Mouse (Mus musculus): ENCODE results near the gene Arhgap18.

Arhgap18 gene

DNA sequence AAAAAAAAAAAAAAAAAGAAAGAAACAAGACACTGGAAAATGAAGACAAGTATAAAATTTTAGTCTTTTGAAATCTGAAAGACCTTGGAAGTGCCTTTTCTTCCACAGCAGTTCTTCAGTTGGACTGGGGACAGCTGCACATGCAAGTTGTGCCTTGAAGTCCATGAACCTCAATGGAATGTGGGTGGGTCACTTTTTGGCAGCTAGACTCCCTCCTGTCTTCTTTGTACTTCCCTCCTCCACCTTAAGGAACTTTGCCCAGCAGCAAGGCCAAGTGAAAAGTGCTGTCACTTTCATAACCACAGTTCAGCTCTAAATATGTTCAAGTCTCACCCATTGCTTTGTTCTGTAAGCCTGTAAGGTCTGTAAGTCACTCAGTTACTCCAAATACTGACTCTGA is 23.2 kb downstream of the Arhgap18 start:
- no peak for DNase-seq (ENCODE audit: inconsistent ontology term)

DNA sequence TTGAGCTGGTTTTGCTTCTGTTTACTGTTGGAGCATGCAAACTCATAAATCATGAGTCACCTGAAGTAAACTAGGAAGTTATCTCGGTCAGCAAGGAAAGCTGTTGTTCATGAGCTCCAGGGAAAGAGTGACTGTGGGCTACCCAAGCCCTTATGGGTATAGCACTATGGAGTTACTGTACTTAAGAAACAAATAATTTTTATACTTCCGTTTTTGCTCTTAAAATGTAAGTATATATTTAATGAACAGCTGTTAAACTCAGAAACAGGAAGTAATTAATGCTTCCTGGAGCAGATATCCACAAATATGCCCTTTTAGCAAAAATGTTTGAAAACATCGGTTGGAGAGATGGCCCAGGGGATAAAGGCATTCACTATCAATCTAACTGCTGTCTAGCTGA is 27.4 kb downstream of the Arhgap18 start:
- DNase-seq (ENCODE audit: inconsistent ontology term), result no peak

GRCm38 (mm10) chr10:26789680-26790079 is 36.5 kb downstream of the Arhgap18 start:
- DNase-seq (ENCODE audit: inconsistent ontology term), result no peak

DNA sequence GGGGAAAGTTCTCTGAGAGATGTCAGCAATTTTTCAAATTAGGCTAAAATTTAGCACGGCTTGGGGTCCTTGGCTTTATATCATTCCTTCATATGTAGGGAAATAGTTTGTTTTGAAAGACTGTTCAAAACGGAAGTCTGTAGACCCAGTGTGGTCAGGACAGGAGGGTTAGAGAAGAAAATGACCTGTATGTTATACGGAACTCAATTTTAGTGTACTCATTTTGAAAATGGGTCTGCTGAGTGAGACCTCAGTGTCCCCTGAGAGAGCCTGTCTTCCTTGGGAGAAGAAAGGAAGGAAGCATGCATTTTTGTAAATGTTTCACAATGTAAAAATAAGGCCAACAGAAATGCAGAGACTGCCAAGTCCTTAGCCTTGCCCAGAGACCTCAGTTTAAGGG is 38.6 kb downstream of the Arhgap18 start:
- DNase-seq (ENCODE audit: inconsistent ontology term), result no peak

DNA sequence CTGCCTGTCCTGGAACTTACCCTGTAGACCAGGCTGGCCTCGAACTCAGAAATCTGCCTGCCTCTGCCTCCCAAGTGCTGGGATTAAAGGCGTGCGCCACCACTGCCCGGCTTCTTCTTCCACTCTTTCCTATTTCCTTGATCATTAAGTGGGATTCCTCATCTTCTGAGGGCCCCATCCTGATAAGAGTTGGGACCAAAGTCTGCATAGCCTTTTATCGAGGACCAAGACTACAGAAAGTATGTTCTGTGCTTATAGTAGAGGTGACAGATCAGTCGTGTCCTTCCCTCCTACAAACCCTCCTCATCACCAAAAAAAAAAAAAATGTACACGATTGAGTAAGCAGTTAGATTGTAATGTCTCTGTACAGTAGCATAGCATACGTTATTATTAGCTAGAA is 39.8 kb downstream of the Arhgap18 start:
- DNase-seq (ENCODE audit: inconsistent ontology term), result no peak

DNA sequence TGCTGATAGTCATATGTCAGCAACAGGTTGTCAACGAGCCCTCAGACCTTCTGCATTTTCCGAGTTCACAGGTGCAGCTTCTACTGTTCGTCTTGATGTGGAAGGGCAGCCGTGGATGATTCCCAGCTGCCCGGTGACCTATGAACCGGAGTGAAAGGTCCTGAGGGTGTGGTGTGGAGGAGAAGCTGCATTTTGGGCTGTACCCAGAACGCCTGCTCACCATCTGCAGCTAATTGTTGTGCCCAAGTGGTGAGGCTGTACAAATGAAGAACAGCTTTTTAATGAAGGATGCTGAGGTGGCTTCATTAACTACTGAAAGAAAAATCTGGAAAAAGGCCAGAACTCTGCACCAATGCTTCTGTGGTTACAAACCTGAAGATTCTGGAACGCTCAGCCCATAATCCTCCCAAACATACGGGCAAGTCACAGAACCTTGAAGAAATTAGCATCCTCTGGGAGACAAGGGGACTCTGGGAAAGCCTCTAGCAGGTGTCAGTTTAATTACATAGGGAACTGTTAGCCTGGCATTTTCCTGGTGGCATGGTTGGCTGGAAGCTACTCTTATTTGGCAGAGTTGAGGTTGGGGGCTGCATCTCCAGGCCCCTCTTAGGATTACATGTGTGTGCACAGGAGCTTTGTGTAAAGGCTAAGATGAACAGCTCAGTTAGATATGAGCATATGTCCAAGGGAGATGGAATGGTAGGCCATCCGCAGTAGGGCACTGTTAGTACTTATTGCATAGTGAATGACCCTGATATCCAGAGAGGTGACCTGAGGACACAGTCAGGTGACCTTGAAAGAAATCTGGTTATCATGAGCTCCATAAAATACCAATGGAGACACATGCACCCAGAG is 43.4 kb downstream of the Arhgap18 start:
- DNase-seq (ENCODE audit: inconsistent ontology term), result no peak

- no peak for DNase-seq (ENCODE audit: inconsistent ontology term)
These were observed 44.1 kb downstream of the Arhgap18 start for GRCm38 (mm10) chr10:26797287-26797672.

GRCm38 (mm10) chr10:26798752-26799411 is 45.7 kb downstream of the Arhgap18 start:
- DNase-seq (ENCODE audit: inconsistent ontology term), result peak; percentile 32

GRCm38 (mm10) chr10:26799562-26800051 is 46.4 kb downstream of the Arhgap18 start:
- peak; percentile 75 for DNase-seq (ENCODE audit: inconsistent ontology term)

DNA sequence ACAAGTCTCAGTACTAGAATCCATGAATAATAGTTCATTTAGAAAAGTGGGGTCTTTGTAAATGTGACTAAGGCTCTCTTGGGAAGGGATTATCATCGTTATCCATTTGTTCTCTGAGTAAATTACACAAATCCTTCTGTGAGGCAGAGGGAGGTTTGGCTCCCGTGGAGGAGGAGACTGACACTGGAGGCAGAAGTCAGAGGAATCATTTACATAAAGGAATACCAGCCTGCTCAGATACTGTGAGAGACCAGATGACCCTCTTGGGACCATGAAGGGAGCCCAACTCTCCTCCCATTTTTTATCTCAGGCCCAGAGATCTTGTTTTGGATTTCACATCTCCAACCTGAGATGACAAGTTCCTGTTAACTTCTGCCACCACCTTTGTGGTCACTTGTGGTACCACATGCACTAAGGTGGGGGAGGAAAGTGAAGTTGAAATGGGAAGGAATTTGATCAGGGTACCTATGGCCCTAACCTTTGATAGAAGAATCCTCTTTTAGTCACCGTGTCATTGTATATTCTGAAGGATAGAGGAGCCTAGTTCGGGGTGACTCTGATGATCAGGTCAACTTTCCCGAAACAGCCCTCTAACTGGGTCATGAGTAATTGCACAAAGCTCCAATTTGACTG is 51.2 kb downstream of the Arhgap18 start:
- no peak for DNase-seq (ENCODE audit: inconsistent ontology term)

DNA sequence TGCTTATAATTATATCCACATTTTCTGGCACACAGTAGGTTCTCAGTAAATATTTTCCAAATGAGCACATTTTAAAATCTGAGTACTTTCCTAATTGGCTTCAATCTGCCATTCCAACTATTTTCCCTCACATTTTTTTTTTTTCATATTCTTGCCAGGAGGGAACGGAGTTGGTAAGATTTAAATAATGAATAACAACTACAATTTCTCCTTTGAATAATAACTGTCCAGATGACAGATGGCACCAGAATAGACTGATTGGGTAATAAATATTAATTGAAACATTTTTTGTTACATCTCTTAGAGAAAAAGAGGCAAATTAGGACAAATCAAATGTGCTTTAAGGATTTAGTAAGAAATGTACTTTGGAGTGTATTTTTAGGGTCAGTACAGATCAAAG is 51.8 kb downstream of the Arhgap18 start:
- DNase-seq (ENCODE audit: inconsistent ontology term), result peak; percentile 84

DNA sequence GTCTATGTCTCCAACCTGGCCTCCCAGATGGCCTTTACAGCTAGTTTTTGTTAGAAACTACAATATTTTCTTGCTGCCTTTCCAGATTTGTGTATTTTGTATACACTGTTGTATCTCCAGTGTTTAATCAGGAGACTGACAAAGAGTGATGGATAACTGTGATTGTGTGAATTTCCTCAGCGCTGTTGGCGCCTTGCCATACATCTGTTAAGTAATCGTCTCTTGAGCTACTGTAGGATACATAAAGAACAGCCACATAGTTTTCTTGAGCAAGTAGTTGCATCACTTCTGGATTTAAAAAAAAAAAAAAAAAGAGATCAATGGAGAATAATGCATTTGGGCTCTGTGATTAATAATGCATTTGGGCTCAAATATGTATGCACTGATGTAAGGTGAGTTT is 52.9 kb downstream of the Arhgap18 start:
- DNase-seq (ENCODE audit: inconsistent ontology term), result no peak

DNA sequence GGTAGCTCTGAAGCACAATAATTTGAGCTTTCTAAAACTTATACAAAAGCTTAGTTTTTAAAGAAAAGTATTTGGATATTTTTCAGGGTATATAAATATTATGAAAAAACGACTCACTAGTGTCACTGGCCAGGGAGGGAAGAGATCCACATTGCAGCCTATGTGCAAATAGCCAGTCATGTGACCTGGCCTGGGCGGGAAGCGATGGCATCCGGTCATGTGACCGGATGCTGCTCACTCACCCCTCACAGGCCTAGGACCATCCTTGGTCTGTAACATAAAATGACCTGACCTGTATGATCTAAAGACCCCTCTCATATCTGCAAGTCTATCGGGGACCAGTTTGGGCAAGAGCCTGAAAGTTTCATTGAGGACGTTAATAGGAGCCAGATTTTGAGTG is 56.8 kb downstream of the Arhgap18 start:
- DNase-seq (ENCODE audit: inconsistent ontology term), result no peak

- DNase-seq (ENCODE audit: inconsistent ontology term), result no peak
These were observed 57.6 kb downstream of the Arhgap18 start for GRCm38 (mm10) chr10:26810810-26811209.

GRCm38 (mm10) chr10:26811342-26811741 is 58.1 kb downstream of the Arhgap18 start:
- no peak for DNase-seq (ENCODE audit: inconsistent ontology term)

DNA sequence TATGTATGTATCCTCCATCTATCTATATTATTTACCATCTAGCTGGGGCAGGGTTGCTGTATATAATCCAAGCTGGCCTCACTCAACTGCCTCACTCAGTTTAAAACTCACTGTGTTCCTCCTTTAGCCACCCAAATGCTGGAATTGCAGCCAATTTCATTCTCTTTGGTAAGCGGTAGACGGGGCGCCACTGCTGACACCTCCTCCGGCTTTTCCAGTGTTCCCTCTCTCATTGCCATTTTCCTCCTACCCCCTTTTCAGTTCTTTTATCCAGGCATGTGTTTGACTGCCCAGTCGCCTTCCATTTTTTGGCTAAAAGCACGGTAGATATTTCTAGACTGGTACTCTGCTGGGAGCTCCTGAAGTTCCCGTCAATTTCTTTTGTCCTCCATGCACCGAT is 62.4 kb downstream of the Arhgap18 start:
- no peak for DNase-seq (ENCODE audit: inconsistent ontology term)

DNA sequence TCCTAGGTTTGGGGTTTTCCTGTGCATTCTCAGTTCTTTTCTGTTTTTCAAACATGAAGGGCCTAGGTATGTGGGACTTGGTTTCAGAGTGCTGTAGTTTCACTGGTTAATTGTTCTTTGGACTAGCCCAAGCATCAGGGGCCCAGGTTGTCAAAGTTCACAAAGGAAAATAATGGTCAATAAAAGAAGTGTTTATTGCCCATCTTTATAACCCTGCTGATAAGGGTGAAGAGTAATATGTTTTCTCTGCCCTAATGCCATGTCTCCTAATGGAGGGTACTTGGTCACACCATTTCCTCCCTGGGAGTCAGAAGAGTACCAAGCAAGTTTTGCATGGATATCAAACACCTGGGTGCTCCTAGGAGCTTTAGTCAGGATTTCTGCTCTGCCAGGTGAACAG is 67.1 kb downstream of the Arhgap18 start:
- no peak for DNase-seq (ENCODE audit: inconsistent ontology term)

- no peak for DNase-seq (ENCODE audit: inconsistent ontology term)
These were observed 67.7 kb downstream of the Arhgap18 start for GRCm38 (mm10) chr10:26820936-26821335.

DNA sequence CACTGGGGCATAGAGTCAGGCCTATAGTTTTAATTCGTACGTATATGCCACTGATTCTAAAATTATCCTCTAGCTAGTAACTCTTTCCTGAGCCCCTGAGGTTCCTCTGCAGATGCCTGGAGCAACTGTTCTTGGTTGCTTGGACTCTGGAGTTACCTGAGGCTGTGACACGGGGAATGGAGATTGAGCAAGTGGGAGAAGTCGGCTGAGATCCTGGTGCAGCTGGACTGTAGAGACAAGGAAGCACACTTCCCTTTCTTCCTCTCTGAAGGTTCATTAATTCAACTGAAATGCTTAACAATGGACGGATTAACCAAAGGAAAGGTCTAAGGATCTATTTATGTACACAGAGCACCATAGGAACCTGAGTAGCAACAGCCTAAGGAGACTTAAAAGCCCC is 70.8 kb downstream of the Arhgap18 start:
- DNase-seq (ENCODE audit: inconsistent ontology term), result no peak

- no peak for DNase-seq (ENCODE audit: inconsistent ontology term)
These were observed 72.1 kb downstream of the Arhgap18 start for GRCm38 (mm10) chr10:26825246-26825889.

- DNase-seq (ENCODE audit: inconsistent ontology term), result no peak
These were observed 74.1 kb downstream of the Arhgap18 start for GRCm38 (mm10) chr10:26827315-26827714.
